Mouse (Mus musculus) adrenal gland, postnatal 10 days (tissue): ENCODE data around the gene Mrps27. TPM values are rescaled to one million over a fixed set of nuclear protein-coding genes. Genes with fewer than 3 reads are reported as not detected.

Source experiments
- total RNA-seq, 2 experiments: library from RNA; stranded (reverse); gene quantifications; 2 replicates each; pipeline ENCODE4 v1.2.3; 2021

The Mrps27 gene
- total RNA-seq, 2 experiments from 2014 or later, result 51.6 to 56.7 TPM

Other genes with a start within 250 kb of the Mrps27 start
- gene Zfp366, start 160.0 kb upstream of the Mrps27 start, total RNA-seq, result 10 to 100 TPM in 1 of 2 experiments, 1 to 10 TPM in 1; 8.3 to 10.8 TPM
- gene Ptcd2, start 81 bp upstream of the Mrps27 start, total RNA-seq, result 10 to 100 TPM; 33.8 to 43.0 TPM
- 10 to 100 TPM; 58.6 to 87.4 TPM for gene Map1b, start 171.8 kb downstream of the Mrps27 start, total RNA-seq